Mouse (Mus musculus) adrenal gland, postnatal 25 days (tissue): ENCODE results near the gene Tmem30b. TPM values are rescaled to one million over a fixed set of nuclear protein-coding genes. Genes with fewer than 3 reads are reported as not detected.
"Not testable (repeated sequence)": the region's sequence is repeated elsewhere in the genome, so short reads cannot be mapped to it uniquely, and the experiment has no call there.

Source experiments
- DNase-seq: peaks from one replicate; pipeline ENCODE4 v3.0.0; 2021; ENCODE audit warnings: mixed read lengths
- long read RNA-seq: library from polyadenylated mRNA; stranded (forward); transcript quantifications from one replicate; pipeline ENCODE4 v2.0.0, GENCODE M21; 2021
- total RNA-seq: library from RNA; stranded (reverse); gene quantifications from 2 replicates; pipeline ENCODE4 v1.2.3, GENCODE M21; 2021

The Tmem30b gene
- 0.38 TPM in 1 of 2 replicates, not detected in the other for total RNA-seq
- long read RNA-seq, transcript Tmem30b-201 (1 exons, 2,991 nt) = major isoform, 41 of 41 reads
- long read RNA-seq, partial matches to known transcripts = 0 of 41 reads
- long read RNA-seq, other reads (novel, unspliced or antisense) = 0 of 41 reads

DNA sequence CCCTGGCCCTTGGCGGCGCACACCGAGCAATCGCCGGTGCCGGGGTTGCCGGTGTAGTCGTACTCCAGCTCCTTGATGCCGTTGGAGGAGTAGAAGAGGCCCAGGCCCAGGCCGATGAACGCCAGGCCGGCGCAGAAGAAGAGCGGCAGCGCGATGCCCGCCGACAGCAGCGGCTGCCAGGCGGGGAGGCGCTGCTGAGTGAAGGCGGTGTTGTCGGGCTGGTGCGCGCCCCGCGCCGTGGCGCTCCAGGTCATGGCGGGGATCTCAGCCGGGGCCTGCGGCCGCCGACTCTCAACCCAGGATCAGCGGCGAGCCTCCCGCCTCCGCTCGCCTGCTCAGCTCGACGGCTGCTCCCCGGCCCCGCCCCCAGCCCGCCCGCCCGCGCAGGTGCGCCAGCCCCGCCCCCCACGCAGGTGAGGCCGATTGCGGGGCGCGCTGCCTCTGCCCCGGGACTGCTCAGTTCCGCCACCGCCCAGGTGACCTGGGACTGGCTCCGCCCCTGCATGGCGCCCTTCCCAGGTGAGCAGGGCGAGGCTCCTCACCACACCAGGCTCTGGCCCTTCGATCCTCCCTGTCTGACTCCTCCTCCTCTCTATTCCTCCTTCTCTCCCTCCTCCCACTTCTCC lies at the start of gene Tmem30b:
Tmem30b (minus strand) TSS at position 307 of the 626 bp plus-strand sequence.
- DNase-seq = peak; percentile 12

DNA sequence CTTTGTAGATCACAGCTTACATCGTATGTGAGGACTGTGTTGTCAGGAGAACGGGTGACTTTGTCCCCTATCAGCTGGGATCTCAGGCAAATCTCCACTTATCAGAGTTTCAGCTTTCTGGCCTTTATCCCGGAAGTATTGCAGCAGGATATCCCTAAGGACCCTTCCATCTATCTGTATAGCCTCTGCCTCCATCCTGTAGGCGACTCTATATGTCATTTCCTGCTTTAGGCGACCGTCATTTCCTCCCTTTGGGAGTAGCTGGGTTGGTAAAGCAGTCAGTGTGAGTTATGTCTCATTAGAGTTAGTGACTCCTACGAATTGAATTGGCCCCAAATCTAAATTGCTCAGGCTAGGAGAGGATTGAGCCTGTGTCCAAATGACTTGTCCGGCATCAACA lies 49.0 kb upstream of the Tmem30b start:
- no peak for DNase-seq

DNA sequence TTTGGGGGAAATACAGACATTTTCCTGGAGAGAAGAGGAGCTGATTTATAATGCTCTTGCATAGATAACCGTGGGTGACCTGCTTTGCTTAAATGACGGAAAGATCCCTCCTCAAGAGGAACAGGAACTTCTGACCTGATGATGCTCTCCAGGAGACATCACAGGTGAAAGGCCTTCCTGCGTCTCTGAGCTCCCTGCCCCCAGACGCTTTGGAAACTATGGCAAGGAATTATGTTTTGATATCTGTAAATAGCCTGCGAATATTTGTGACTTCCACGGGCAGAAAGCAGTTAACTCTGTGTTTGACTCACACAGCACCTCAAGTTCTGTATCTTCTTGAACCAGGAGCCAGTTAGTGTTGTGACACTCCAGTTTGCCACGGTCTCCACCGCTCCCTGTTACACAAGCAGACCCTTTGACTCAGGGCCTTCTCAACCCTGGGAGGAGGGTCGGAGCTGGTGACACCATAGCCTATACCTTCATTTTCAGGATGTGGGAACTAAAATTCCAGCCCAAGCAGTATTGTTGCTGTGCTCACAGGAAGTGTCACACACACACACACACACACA lies 48.1 kb upstream of the Tmem30b start:
- no peak for DNase-seq

DNA sequence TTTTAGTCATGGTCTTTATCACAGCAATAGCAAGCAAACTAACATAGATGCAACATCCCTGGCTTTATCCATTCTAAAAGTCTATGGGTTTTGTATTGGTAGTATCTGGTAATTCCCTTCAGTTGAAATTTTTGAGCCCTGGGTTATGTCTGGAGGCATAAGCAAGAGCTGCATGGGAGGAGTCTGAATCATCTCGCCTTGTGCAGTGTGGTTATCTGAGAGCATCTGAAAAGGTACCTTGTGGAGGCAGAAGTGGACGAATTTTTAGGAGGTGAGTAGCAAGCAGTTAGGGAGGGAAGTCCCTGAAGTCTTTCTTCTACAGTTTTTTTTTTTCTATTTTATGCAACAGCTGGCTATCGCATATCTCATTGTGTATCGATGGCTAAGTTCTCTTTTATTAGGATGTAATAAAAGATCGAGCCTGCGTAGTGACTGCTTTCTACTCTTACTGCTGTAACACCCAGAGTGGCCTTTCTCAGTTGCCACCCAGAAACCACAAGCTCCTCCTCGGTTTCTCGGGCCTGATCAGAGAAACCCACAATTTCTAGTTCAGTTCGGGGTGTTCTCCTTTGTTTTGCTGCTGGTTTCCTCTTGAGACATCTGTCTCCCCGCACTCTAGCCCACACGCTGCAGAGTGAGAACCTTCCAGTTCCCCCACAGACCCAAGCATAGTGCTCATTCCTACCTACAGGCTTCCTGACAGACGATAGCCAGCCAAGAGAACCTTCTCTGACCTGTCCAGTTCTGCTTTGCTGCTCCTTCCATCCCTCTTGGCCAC lies 47.0 kb upstream of the Tmem30b start:
- DNase-seq = no peak

DNA sequence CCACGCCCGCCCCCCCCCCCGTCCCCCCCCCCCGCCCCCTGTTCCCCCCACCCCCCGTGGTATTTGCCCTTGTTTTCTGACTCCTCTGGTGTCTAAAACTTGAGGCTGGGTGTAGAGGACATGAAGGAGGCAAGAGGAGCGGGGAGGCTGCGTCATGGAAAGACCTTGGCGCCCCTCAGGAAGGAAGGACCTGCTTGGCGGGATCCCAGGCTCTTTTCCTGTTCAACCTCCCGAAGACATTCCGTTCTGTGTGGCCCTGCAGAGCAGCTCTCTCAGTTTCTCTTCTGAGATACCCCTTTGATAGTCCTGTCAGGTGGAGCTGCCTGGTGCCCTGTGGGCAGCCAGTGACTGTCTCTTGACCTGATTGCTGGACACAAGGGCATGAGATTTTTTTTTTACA lies 45.4 kb upstream of the Tmem30b start:
- DNase-seq = peak; percentile 54

DNA sequence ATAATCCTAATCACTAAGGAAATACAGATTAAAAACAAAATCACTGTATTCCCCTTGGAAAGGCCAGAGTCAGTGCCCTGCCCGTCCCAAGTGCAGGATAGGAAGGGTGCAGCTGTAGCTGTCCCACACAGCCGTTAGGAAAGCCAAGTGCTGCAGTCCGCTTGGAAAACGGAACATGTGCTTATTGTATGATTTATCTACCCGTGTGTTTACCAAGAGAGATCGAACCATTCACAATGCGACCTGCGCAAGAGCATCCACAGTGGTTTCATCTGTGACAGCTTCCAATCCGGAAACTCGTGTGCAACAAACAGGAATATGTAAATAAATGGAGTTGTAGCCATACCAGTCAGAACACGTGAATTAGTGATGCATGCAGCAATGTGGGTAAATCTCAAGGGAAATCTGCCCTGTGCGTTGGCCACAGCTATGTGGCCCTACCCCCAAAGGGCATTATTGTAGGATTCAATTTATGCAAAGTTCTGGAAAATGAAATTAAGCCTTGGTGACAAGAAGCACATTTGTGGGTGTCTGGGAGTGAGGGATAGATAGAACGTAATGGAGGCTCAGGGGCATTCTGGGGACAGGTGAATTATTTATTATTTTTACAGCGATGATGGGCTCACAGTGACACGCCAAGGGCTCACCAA lies 44.6 kb upstream of the Tmem30b start:
- no peak for DNase-seq

DNA sequence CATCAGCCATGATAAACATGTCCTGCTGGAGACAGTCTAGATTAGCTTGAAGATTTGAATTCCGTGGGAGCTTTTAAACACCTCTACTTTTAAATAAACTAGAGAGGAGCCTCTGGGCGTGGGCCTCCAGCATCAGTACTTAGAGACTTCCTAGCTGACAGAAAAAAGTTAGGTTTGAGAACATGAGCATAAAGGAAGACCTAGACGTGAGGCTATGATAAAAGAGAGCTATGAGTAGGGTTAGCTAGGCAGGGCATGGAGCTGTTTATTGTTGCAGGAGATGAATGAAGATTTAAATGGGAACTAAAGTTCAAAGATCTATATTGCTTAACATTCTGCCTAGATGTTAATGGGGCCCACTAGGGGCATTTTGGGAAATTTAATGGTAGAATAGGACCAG lies 41.1 kb upstream of the Tmem30b start:
- DNase-seq = no peak

DNA sequence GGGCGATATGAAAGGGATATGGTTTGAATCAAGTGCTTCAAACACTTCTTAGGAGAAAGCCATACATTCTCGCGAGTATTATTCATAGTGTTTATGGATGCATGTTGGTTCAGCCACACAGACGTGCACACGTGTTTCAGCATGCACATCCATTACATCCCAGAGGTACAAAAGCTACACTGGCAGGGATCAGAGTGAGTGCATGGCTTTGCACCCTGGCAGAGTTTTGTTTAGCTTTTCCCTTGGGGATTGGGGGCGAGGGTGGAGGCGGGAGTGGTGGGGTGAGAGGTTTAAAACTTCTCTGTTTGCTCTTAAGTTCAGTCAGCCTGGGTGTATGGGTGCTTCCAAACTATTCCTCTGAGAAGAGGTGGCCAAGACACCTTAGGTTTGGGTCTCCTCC lies 39.7 kb upstream of the Tmem30b start:
- DNase-seq = no peak

DNA sequence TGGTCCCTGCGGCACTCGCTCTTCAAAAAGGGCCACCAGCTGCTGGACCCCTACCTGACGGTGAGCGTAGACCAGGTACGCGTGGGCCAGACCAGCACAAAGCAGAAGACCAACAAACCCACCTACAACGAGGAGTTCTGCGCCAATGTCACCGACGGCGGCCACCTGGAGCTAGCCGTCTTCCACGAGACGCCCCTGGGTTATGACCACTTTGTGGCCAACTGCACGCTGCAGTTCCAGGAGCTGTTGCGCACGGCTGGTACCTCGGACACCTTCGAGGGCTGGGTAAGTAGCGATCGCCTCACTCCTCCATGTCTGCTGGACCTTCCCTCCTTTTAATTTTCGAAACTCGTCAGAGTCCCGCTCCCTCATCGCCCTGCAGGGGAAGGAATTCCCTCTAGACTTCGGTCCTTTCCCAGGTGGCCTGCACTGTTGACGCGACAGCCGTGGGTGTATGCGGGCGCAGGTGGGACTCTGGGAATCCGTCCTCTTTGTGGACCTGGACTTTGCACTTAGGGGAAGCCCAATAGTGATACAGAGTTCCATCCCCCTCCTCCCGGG lies 39.1 kb upstream of the Tmem30b start:
- DNase-seq = no peak

DNA sequence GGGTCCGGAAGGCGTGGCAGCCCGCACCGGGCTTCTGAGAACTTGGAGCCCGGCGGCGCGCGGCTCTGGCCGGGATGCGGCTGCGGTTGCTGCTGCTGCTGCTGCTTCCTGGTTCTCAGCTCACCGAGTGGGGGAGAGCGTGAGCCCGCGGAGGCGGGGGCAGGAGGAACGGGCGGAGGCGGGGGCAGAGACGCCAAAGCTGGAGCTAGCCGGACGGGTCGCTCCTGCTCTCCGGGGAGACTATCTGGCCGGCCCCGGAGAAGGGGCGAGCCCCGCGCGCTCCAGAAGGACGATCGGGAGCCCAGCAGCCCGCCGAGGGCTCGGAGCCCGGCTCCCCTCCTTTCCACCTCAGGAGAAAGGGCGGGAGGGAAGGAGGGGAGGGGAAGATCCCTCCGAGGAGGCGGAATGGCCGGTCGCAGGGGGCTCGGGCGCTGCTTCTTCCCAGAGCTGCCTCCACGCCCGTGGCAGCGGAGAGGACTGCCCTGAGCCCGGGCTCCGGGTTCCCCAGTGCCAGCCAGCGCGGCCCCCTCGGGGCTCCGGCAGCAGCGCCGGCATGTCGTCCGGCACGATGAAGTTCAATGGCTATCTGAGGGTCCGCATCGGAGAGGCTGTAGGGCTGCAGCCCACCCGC lies 38.5 kb upstream of the Tmem30b start, which contains the start of gene Prkch:
Prkch (plus strand) TSS at position 187 of the 631 bp plus-strand sequence.
- peak; percentile 82 for DNase-seq

DNA sequence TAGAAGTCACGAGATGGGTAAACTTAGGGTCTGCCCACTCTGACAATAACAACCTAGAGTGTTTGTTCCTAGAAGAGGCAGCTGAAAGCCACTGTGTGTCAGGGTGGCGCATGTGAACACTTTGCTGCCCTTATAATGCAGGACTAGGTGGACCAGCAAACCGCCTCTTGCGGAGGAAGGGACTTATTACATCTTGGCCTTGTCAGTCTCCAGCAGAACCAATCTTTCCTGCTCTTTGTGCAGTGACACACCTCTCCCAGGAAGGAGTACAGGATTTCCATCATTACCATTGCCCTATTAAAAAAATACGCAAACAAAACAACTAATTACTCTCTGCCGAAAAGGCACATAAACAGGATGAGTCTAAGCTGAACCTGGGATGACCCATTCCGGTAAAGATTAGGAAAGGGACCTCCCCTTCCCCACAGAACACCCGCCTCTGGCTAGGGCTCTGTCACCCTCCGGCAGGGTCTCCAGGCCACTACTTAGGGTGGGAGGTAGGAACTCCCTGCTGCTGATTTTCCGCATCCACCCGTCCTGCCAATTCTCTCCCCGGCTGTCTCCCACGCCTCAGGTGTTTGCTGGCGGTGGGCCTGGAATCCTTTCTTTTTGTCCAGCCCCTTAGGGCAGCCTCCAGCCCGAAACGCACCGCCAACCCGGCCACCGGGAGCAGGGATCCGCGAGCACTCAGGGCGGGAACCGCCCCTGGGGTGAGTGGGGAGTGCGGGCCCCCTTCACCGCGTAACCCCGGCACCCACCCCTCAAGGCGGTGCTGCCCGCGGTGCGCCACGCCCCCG lies 37.8 kb upstream of the Tmem30b start:
- DNase-seq = no peak

DNA sequence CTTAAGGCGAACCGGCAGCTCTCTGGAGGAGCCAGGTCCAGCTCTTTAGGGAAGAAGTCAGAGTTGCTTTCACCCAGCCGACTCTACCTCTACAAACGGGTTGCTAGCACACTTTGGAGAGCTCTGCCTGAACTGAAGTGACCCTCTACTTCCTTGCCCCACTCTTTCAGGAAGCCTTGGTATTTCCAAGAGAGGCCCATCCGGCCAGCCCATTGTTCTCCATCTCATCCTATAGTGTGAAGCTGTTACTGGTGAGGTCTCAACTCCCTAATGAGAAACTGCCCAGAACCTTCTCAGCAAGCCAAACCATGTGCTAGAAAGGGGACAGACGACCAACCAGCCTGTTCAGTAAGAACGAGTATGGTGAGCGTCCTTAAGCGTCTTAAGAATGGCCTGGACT lies 37.1 kb upstream of the Tmem30b start:
- no peak for DNase-seq

DNA sequence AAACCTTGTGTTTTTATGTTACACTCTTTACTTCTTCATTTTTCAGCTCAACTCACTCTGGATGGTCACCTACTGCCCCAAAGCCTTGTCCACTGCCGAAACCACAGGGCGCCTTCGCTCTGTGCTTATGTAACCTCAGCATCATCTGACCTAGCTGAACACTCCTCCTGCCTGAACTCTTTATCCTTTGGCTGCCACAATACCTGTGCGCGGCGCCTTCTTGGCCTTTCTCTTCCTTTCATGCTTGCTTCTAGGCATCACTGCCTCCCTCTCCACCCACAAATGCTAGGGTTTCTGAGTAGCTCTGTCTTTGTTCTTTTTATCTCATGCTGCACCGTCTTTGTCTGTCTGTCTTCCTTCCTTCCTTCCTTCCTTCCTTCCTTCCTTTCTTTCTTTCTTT lies 34.6 kb upstream of the Tmem30b start:
- no peak for DNase-seq

DNA sequence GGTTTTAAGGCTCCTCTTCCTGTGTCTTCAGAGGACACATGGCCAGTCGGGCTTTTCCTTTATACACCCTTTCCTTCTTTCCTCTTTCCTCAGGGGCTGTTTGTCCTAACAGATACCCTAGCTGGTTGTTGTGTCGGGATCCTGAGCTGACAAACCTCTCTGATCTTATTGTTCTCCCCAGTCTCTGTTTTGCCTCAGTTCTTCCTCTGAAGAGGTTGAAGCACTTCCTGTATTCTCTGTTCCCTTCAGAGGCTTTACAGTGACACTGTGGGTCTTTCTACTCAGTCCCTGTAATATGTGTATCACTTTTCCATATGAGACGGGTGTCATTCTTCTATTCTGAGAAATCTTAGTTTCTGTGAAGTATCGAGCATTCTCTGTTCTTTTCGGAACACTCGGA lies 31.9 kb upstream of the Tmem30b start:
- DNase-seq = no peak

DNA sequence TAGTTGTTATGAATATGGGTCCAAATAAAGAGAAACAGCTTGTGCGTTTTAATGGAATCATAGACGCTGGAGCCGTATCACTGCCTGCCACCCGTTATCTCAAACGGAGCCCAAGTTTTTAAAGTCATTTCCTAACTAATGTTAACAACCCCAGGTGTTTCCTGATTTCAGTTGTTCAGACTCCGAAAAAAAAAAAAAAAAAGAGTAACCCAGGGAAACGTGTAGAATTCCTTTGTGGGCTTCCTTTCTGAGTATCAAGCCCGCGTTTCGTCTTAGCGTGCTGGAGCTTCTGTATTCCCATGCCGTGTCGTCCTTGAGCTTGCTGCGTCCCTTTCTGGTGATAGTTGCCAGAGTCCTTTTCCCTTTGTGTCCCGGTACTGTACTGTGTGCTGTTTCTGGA lies 28.4 kb upstream of the Tmem30b start:
- no peak for DNase-seq

DNA sequence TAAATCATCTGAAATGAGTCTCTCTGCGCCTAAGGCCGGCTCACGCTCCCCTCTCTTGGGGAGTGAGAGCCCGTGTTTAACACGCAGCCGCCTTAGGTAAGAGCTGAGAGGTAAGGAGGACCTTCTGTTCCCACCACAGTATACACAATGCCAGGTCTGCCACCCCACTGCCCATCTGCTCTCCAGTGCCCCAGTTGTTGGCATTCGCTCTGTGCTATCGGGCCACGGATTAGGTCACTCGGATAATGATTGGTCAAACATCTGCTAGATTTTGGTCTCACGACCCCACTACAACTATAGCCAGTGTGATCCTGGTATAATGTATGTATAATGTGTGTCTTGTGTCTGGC lies 19.4 kb upstream of the Tmem30b start:
- DNase-seq = no peak

DNA sequence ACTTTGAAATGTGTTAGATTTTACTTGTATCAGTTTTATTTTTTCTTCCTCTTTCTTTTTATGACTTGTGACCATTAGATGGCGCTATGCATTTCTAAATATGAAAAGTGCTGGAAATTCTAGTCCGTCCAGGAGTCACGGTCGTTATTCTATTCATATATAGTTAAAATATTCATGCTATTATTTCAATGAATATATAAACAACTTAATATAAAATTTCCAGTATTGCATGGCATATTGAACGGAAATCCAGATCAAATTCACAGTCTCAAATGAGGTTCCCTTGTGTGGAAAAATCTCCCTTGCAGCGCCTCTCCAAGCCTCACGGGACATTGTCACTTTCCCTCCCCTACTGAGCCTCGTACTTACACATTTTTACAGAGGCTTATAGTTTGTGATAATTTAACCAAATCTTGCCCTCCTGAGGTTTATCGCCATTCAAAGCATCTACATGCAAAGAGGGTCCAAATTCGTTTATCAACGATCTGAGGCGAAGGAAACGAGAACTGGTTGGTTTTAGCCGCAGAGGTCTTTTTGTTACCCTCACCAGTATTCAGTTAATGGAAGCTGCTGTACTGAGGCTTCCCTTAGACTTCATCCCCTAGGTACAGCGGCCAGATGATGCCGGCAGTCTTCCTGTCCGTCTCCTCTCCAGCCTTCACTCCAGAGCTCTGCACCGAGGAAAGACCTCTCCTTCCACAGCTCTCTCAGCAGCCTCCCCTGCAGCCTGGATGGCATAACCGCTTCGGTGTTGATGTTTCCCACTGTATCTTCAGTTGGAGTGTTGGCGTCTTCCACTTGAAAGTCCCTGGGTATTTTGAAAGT lies 18.8 kb upstream of the Tmem30b start:
- no peak for DNase-seq

DNA sequence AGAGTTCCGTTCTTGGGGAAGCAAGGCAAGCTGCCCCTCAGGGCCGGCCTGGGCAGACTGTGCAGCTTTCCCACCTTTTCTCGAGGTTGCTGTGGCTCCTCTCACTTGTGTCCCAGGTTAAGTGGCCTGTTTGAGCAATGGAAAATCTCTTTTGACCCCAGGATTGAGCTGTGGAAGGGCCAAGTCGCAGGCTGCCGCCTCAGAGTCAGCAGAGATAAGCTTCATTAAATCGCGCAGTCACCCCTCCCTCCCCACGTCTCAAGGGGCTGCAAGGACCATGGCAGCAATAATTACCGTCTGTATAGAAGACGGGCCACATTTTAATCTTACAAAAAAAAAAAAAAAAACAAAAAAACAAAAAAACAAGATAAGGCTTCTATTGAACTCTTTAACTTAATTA lies 18.0 kb upstream of the Tmem30b start:
- no peak for DNase-seq

DNA sequence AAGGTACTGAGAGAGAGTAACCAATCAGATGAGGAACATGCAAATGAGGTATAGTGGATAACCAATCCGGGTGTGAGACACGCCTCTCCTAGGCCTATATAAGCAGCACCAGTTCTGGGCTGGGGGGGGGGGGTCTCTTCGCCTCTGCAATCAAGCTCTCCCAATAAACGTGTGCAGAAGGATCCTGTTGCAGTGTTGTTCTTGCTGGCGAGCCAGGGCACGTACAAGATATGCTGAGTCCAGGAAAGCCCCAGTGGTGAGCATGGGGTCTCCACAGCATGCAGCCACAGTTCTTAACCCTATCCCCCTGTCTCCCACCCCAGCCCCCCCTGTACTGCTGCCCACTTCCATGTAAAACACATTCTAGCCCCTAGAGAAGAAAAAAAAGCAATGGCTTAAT lies 16.9 kb upstream of the Tmem30b start:
- DNase-seq = not testable (repeated sequence)

DNA sequence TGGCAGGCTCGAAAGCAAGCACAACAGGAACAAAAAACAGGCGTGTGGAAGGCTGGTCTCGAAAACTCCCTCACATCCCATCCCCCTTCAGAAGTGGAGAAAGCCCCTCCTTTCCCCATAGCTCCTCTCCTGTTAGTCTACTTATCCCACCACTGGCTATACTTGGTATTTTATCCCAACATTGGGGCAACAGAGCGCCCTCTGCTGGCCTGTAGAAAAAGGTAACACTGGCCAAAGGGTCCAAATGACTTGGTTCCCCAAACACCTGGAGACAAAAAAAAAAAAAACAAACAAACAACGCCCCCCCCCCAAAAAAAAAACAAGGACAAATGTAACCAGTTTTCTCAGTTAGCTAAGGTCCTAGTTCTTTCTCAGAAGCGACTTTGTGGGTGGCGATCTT lies 13.9 kb upstream of the Tmem30b start:
- DNase-seq = peak; percentile 18
